Mouse (Mus musculus): Measurements from ENCODE around the gene Hpse. TPM values are rescaled to one million over a fixed set of nuclear protein-coding genes. Genes with fewer than 3 reads are reported as not detected.

The Hpse gene
- 0.20 TPM for polyA plus RNA-seq (2017; shearing (Covaris generic))

GRCm38 (mm10) chr5:100719235-100720088, at the start of gene Hpse:
Gene Hpse, minus strand, starts transcription at chr5:100719716.

GRCm38 (mm10) chr5:100674711-100675376, 44.7 kb downstream of the Hpse start, which contains the start of gene Coq2:
Gene Coq2, minus strand, starts transcription at chr5:100675140.

Other genes starting within 250 kb of the Hpse start
- 38.8 TPM for gene Lin54, start 219.1 kb downstream of the Hpse start, polyA plus RNA-seq (2017; shearing (Covaris generic))
- 77.5 TPM for gene Cops4, start 201.4 kb downstream of the Hpse start, polyA plus RNA-seq (2017; shearing (Covaris generic))
- 79.9 TPM for gene Plac8, start 147.5 kb downstream of the Hpse start, polyA plus RNA-seq (2017; shearing (Covaris generic))
- gene Coq2, start 44.6 kb downstream of the Hpse start, polyA plus RNA-seq (2017; shearing (Covaris generic)): 45.1 TPM
- 16.7 TPM for gene Helq, start 78.9 kb upstream of the Hpse start, polyA plus RNA-seq (2017; shearing (Covaris generic))
- 88.4 TPM for gene Mrps18c, start 78.9 kb upstream of the Hpse start, polyA plus RNA-seq (2017; shearing (Covaris generic))
- gene Abraxas1, start 101.2 kb upstream of the Hpse start, polyA plus RNA-seq (2017; shearing (Covaris generic)): 8.4 TPM
- gene Gpat3, start 126.0 kb upstream of the Hpse start, polyA plus RNA-seq (2017; shearing (Covaris generic)): 1.1 TPM